Mouse (Mus musculus) left cerebral cortex, adult 18-20 months (tissue): ENCODE results near the gene Usp1. TPM values are rescaled to one million over a fixed set of nuclear protein-coding genes. Genes with fewer than 3 reads are reported as not detected.
"Not testable (repeated sequence)": the region's sequence is repeated elsewhere in the genome, so short reads cannot be mapped to it uniquely, and the experiment has no call there.

Source experiments
- DNase-seq, 2 experiments: peaks; one replicate each; pipeline ENCODE4 v3.0.0; 2021 to 2022; ENCODE audit warnings: low spot score in 2 of 2, mixed read lengths in 1 of 2
- long read RNA-seq, 2 experiments: library from polyadenylated mRNA; stranded (forward); transcript quantifications; one replicate each; pipeline ENCODE4 v2.0.0; 2021
- total RNA-seq, 2 experiments: library from RNA; stranded (reverse); gene quantifications; 2 replicates each; pipeline ENCODE4 v1.2.3; 2021

Gene Usp1
- 10 to 100 TPM; 24.1 to 26.1 TPM for total RNA-seq
- long read RNA-seq, experiment 1, transcript Usp1-201 (9 exons, 3,577 nt) = minor isoform, 11 of 39 reads
- long read RNA-seq, experiment 1, transcript Usp1-202 (9 exons, 3,527 nt) = major isoform, 13 of 39 reads
- long read RNA-seq, experiment 1, partial matches to known transcripts = 3 of 39 reads
- long read RNA-seq, experiment 1, other reads (novel, unspliced or antisense) = 12 of 39 reads
- long read RNA-seq, experiment 2, transcript Usp1-201 (9 exons, 3,577 nt) = minor isoform, 7 of 29 reads
- long read RNA-seq, experiment 2, transcript Usp1-202 (9 exons, 3,527 nt) = major isoform, 11 of 29 reads
- long read RNA-seq, experiment 2, partial matches to known transcripts = 4 of 29 reads
- long read RNA-seq, experiment 2, other reads (novel, unspliced or antisense) = 7 of 29 reads

GRCm38 (mm10) chr4:98923568-98924070, at the start of gene Usp1:
Gene Usp1 (plus strand): TSS chr4:98923810.
- DNase-seq = peak in 1 of 2 experiments; percentile 74

GRCm38 (mm10) chr4:98882706-98883105, 40.9 kb upstream of the Usp1 start:
- DNase-seq = no peak

DNA sequence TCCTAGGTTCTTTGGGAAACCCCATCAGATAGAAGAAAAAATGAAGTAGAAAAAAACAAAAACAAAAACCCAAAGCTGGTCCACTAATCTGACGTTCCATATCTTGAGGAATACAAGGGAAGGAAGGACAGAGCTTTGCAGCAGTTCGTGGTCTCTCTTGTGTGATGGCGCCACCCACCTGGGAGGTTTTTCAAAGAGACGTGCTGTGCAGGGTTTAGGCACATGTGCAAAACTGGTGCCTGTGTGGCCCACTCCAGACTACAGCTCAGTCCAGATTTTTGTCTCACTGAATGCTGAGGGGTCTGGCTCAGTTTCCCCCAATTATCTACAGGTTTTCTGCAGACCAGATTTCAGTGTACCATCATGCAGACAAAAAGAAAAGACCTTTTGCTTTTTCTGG, 37.2 kb upstream of the Usp1 start:
- DNase-seq = no peak

DNA sequence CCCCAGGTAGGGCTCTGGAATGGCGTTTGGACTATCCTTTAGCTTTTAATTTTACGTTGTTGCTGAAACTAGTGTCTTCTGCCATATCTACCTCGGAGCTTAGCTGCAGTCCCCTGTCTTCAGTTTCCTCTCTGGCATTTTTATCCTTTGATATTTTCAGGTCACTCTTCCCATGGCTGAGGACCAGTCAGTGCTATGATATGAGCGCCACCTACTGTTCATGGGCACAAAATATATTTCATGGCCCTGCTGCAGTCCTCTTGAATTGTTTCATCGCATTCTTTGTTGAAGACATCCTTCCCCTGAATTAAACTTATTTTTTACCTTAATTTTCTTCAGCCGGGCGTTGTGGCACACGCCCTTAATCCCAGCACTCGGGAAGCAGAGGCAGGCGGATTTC, 36.5 kb upstream of the Usp1 start:
- peak; percentile 41 to 56 for DNase-seq

- DNase-seq = no peak
These were observed 13.4 kb upstream of the Usp1 start for GRCm38 (mm10) chr4:98910246-98910645.

DNA sequence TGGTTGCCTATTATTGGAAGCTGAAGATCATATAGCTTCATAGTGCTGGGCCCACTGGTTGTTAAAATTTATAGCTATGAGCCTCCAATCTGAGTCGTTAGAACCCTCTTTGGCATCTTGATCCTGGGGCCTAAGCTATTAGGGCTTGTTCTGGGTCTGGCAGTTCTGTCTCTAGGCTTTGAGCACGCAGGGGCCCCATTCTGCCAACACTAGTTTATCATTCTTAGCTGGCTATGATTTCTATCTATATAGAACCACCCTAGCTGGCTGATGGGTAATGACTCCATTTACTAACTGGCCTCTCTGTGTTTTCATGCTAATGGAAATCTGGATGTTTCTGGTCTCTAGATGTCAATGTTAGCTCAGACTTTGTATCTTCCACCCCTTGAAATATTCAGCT, 5.9 kb upstream of the Usp1 start:
- DNase-seq = no peak

DNA sequence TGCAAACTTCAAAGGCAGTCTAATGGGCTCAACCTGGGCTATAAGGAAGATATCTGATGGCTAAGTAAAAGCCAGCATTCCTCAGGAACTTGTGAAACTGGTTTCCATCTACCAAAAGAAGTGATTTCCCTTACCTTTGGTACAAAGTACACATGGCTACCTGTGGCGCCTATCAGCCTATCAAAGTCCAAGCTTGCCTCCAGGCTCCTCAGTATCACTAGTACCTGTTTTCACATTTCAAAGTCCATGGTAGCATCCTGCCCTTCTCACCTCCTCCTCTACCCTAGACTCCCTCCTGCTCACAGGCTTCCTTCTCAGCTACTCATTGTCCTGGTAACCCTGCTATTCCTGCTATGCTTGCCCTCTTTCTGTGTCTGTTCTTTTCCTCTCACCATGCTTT, 5.4 kb upstream of the Usp1 start:
- DNase-seq = no peak

DNA sequence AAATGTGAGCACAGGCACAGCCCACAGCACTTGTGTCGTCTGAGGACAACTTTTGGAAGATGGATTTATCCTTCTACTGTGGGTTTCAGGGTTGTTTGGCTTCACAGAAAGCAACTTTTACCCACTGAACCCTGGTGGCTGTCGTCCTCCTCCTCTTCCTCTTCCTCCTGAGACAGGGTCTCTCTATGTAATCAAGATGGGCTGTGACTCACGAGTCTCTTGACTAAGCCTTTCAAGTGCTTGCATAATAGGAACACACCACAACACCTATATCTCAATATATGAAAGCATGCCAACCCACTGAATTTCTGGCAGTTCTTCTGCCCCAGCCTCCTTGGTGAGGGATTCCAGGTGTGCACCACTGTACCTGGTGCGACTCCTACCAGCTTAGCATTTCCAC, 2.7 kb upstream of the Usp1 start:
- no peak for DNase-seq

DNA sequence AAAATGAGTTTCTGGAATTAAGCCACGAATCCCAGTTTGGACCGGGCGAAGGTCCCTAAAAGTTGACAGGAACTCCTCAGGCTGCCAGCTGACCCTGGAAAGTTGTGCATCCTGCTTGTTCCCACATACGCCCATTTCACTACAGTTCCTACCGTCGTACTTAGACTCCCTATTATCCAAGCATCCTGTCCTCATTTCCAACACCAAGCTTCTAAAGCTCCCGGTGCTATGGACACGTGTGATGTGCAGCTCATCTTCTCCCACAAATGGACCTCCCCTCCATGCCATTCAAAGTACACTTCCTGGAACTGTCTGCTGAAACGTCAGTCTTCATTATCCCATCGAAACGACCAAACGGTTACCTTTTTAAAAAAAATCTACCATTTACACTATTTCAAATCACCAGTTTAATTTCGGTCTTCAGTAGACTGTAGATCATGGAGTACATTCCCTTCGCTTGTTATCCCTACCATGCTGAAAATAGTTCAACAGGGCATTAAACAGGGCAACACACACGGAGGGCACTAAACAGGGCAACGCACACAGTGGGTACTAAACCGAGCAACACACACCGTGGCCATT, 1.5 kb upstream of the Usp1 start:
- no peak for DNase-seq

DNA sequence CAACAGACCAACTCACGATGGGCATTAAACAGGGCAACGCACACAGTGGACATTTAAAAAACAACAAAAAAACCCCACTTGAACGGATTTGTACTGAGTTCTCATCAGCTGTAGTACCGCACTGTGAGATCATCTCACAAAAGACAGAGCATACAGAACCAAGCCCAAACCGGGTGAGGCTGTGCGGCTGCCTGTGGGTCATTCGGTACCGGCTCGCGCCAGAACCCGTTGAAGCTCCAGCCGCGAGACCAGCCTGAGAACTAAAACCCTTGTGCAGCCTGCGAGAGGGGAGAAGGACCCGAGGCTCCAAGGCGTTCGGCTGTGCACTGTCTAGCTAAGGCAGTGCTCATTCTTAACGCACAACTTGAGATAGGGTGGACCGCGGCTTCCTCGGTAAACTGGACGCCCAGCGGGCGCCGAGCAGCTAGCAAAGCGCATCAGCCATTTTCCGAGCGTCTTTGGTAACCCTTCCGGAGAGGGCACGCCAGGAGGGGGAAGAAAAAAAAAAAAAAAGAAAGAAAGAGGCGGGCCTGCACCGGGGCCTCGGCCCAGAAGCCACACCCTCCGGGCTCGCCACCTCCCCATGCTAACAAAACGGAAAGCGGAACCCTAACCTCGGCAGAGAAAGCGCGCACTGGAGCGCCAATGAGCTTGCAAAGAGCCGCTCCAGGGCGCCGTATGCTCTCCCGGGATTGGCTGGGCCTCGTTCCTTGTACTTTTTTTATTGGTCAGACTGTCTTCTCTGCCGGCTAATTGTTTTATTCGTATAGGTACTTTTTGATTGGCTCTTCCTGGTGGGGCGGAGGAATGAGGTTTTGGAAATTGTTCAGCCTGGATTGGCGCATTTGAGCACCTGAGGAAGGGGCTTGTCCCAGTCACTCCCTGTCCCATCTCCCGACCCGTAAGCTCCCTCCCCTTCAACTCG, 705 bp upstream of the Usp1 start:
- DNase-seq = peak; percentile 93 to 98

DNA sequence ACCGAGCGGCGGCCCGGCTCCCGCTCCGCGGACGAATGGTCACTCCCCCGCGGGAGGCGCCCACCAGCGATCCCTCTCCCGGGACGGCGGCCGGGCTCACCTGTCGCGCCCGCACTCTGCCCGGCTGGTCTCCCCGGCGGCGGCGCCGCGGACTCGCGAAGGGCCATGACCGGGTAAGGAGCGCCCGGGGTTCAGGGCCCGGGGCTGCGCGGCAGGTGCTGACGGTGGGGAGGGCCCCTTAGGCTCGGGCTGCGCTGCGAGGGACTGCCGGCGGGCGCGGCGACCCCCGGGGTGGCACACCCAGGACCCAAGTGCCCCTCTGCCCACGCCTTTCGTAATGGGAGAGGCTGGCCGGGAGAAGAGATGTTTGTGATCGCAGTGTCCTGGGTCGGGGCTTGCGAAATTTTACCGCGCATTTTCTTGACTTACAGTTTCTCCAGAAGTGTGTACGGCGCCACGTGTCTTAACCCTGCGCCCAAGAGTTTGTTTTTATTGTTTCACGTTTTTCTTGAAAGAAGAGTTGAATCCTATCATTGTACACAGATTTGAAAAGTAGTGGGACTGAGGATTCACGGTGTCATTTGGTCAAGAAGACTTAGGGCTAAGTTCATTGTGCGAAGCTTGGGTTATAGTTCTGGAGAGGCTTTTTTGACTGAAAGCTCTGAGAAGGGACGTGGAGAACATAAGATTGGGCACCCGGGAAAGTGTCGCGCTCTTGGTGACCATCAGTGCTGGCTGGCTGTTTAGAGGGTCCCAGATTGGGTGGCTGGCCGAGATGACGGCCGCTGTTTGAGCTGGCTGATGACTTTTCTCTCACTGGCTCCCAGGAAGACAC, 678 bp downstream of the Usp1 start:
- peak in 1 of 2 experiments; percentile 30 for DNase-seq

DNA sequence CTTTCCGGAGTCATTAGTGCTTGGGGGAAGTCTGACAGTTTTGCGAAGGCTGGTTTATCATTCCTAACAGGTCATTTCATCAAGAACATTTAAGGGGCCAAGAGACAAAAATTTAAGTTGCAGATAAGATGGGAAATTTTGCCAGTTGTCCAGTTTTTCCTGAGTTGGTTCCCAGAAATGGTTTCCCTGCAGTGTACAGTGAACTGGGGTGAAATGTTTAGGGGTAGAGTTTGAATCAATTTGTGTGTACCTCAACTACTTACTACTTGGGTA, 1.2 kb downstream of the Usp1 start:
- no peak for DNase-seq

DNA sequence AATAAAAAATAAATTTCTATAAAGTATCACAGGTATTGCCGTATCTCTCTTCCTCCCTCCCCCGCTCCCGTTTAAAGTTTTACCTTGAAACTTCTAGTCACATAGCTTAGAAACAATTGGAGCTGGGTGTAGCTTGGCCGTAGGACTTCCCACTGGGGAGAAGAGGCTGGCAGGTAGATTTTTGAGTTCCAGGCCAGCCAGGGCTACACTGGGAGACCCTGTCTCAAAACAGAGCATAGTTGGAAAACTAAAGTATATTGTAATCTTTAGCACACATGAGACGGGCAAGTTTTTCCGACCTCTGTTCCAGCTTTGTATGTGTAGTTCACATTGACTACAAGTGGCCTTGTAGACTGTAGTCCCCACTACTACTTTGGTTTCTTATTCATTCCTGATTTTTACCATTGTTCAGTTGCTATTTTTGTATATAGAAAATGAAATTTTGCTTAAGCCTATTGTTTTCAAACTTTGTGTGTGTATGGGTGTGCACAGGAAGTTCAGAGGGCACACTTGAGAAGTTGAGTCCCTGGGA, 1.7 kb downstream of the Usp1 start:
- DNase-seq = no peak

GRCm38 (mm10) chr4:98936036-98936435, 12.4 kb downstream of the Usp1 start:
- no peak for DNase-seq

DNA sequence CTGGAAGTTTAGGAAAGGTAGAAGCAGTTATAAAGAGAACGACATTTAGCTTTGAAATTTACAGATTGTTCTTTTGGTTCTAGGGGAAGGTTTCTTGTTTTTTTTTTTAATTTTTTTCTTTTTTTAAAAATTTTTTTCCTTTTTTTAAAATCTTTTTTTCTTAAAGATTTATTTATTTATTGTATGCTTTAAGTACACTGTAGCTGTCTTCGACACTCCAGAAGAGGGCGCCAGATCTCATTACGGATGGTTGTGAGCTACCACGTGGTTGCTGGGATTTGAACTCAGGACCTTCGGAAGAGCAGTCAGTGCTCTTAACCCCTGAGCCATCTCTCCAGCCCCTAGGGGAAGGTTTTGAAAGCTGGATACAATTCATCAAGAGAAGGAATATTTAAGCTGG, 14.6 kb downstream of the Usp1 start:
- not testable (repeated sequence) for DNase-seq

DNA sequence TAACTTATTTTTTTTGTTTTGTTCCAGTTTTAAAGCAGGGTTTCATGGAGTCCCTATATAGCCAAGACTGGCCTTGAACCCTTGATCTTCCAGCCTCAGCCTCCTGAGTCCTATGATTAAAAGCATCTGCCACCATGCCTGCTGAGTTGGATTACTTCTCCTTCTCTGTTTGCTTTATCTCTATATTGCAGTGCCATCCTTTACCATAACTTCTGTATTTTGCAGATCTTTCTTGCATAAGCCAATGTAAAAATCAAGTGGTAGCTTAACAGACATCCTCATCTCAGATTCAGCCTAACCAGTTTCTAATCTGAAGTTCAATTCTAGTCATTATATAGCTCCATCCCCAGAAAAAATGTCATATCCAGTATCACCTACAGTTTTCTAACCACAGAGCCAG, 27.0 kb downstream of the Usp1 start:
- DNase-seq = no peak

GRCm38 (mm10) chr4:98955986-98956385, 32.4 kb downstream of the Usp1 start:
- no peak for DNase-seq

- no peak for DNase-seq
These were observed 36.6 kb downstream of the Usp1 start for GRCm38 (mm10) chr4:98960243-98960642.

- no peak for DNase-seq
These were observed 46.3 kb downstream of the Usp1 start for GRCm38 (mm10) chr4:98969946-98970345.

DNA sequence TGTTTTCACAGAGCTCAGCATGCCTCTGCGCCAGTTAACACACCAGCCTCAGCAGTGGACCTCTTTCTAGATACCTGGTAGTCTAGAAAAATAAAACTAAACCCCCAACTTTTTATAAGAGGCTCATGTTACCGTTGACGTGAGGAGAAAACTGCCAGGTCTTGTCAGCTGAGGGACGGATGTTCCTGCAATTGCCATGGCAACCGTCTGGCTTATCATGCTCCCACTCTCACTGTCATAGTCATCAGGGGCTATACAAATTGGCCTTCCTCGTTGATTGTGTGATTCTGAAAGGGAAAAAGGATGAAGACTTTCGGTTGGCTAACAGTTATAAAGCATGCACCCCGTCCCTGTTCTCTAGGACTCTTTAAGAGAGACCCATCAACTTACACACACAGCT, 52.1 kb downstream of the Usp1 start:
- DNase-seq = no peak

GRCm38 (mm10) chr4:98978288-98978687, 54.7 kb downstream of the Usp1 start:
- not testable (repeated sequence) for DNase-seq
